Comparison of ENCODE assay signal across 8 mouse cellular contexts in the genomic region with DNA sequence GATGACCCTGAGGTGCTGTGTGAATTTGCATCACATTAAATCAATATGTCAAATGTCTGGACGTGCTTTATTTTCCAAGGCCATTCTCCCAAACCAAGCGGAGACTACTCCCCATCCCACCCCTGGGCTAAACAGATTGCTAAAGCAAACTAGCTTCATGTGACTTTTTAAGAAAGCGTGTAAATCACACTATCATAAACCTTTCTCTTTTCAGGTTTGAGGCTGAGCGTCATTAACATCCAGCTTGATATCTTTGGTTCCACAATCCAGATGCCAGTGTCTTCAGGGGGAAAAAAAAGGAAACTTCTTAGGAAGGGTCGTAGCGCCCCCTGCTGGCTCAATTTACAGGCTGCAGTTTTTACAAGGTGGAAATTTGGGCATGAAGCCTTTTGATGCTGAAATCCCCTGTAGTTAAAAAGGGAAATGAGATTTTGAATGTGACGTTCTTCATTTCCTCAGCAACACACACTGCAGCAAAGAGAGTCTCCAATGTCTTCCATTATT.
DNase-seq lines count a peak whose midpoint lies in the region; ATAC-seq lines count a peak whose summit lies in the region.

No protein-coding gene starts in this region.

- H3K9me3 ChIP-seq in heart, embryonic 12.5 days (replicated peaks), result 0 out of 2 replicates have a peak, but pooled peaks cover 3% of the 10 kb centered on the region
- no peaks in the 10 kb centered on the region for H3K9me3 ChIP-seq in forebrain, embryonic 11.5 days (ENCODE audit: control insufficient read depth, low read length)
- H3K9me3 ChIP-seq in hindbrain, embryonic 15.5 days, result no peaks in the 10 kb centered on the region
- H3K9me3 ChIP-seq in neural tube, embryonic 11.5 days (ENCODE audit: control insufficient read depth, low read length), result no peaks in the 10 kb centered on the region

- DNase-seq in heart, adult 11 months, result peak; percentile 88
- peak; percentile 21 for DNase-seq in adrenal gland, adult 2 months
- DNase-seq in forebrain, embryonic 11.5 days (ENCODE audit: low spot score), result peak; percentile 84
- peak; percentile 37 to 48 for DNase-seq in left cerebral cortex, postnatal 36 days (ENCODE audit: low spot score in 2 of 2)
- DNase-seq in neural tube, embryonic 11.5 days (ENCODE audit: low spot score), result peak; percentile 81
- peak; percentile 16 to 21 for DNase-seq in urinary bladder, postnatal 36 days (ENCODE audit: low spot score in 2 of 2)

- H3K36me3 ChIP-seq in heart, embryonic 12.5 days, result no peaks in the 10 kb centered on the region
- no peaks in the 10 kb centered on the region for H3K36me3 ChIP-seq in forebrain, embryonic 11.5 days (ENCODE audit: control insufficient read depth, insufficient read depth, low read length)
- H3K36me3 ChIP-seq in hindbrain, embryonic 15.5 days, result no peaks in the 10 kb centered on the region
- no peaks in the 10 kb centered on the region for H3K36me3 ChIP-seq in neural tube, embryonic 11.5 days (ENCODE audit: control insufficient read depth, insufficient read depth, low read length)

- H3K27ac ChIP-seq in heart, embryonic 12.5 days (ENCODE audit: poor library complexity, severe bottlenecking), result no peak overlapping the region
- H3K27ac ChIP-seq in forebrain, embryonic 11.5 days (ENCODE audit: low read depth, low read length), result no peak overlapping the region
- H3K27ac ChIP-seq in hindbrain, embryonic 15.5 days (replicated peaks), result no peak overlapping the region
- H3K27ac ChIP-seq in neural tube, embryonic 11.5 days (ENCODE audit: low read depth, low read length), result no peak overlapping the region

- H3K4me2 ChIP-seq in heart, embryonic 12.5 days, result no peak overlapping the region
- H3K4me2 ChIP-seq in forebrain, embryonic 11.5 days (ENCODE audit: low read depth, low read length, severe bottlenecking), result no peak overlapping the region
- H3K4me2 ChIP-seq in hindbrain, embryonic 15.5 days, result peak overlapping the region; percentile 18; the same call in 1 of the 2 replicates
- no peak overlapping the region for H3K4me2 ChIP-seq in neural tube, embryonic 11.5 days (ENCODE audit: low read depth)

- H3K27me3 ChIP-seq in heart, embryonic 12.5 days (replicated peaks), result peaks cover 22% of the 10 kb centered on the region
- no peaks in the 10 kb centered on the region for H3K27me3 ChIP-seq in forebrain, embryonic 11.5 days (ENCODE audit: control insufficient read depth, insufficient read depth, low read length)
- H3K27me3 ChIP-seq in hindbrain, embryonic 15.5 days, result no peaks in the 10 kb centered on the region
- no peaks in the 10 kb centered on the region for H3K27me3 ChIP-seq in neural tube, embryonic 11.5 days (ENCODE audit: control insufficient read depth, insufficient read depth, low read length)

- no peak overlapping the region for H3K4me3 ChIP-seq in heart, embryonic 12.5 days
- H3K4me3 ChIP-seq in forebrain, embryonic 11.5 days (ENCODE audit: low read depth, low read length), result no peak overlapping the region
- no peak overlapping the region for H3K4me3 ChIP-seq in hindbrain, embryonic 15.5 days
- H3K4me3 ChIP-seq in neural tube, embryonic 11.5 days (ENCODE audit: low read depth, low read length), result no peak overlapping the region

- ATAC-seq in heart, embryonic 12.5 days (ENCODE audit: insufficient number of reproducible peaks, low FRiP score), result no peak
- peak; percentile 69 for ATAC-seq in forebrain, embryonic 11.5 days (replicated peaks; ENCODE audit: low FRiP score)
- ATAC-seq in hindbrain, embryonic 15.5 days (ENCODE audit: low FRiP score, low read depth), result peak; percentile 59
- peak; percentile 51; the same call in 1 of the 2 replicates for ATAC-seq in neural tube, embryonic 11.5 days (ENCODE audit: insufficient read depth, low FRiP score, low TSS enrichment)

- H3K9ac ChIP-seq in heart, embryonic 12.5 days, result no peak overlapping the region
- H3K9ac ChIP-seq in forebrain, embryonic 11.5 days (ENCODE audit: low read length), result no peak overlapping the region
- H3K9ac ChIP-seq in hindbrain, embryonic 15.5 days, result no peak overlapping the region
- no peak overlapping the region for H3K9ac ChIP-seq in neural tube, embryonic 11.5 days (ENCODE audit: low read length)

- no peaks in the 10 kb centered on the region for H3K4me1 ChIP-seq in heart, embryonic 12.5 days (replicated peaks)
- no peaks in the 10 kb centered on the region for H3K4me1 ChIP-seq in forebrain, embryonic 11.5 days (replicated peaks; ENCODE audit: control insufficient read depth, insufficient read depth, low read length)
- H3K4me1 ChIP-seq in hindbrain, embryonic 15.5 days (replicated peaks), result no peaks in the 10 kb centered on the region
- no peaks in the 10 kb centered on the region for H3K4me1 ChIP-seq in neural tube, embryonic 11.5 days (ENCODE audit: control insufficient read depth, insufficient read depth, low read length)

- intact Hi-C loops in left cerebral cortex, postnatal 36 days (cut with DNase I), result loop anchor here (2.0 to 5.0 kb wide), 2 partner anchors 513 to 805 kb away; no protein-coding TSS in a partner anchor

- WGBS in heart, embryonic 12.5 days, result 29% methylated on average over 7 of the region's 7 CpGs
- whole genome bisulfite sequencing in forebrain, embryonic 11.5 days, result 28% methylated on average over 7 of the region's 7 CpGs
- WGBS in hindbrain, embryonic 15.5 days, result 11% methylated on average over 7 of the region's 7 CpGs
- 14% methylated on average over 7 of the region's 7 CpGs for WGBS in neural tube, embryonic 11.5 days

Comparison
In these comparisons a context has a peak if more than half of its experiments do, and no peak if none do; other contexts are left out.
1. DNase-seq: peak in every context shown above with its lines; median percentile 88 in heart, adult 11 months; 84 in forebrain, embryonic 11.5 days; 81 in neural tube, embryonic 11.5 days; 42 in left cerebral cortex, postnatal 36 days; 21 in adrenal gland, adult 2 months; 18 in urinary bladder, postnatal 36 days.